8 mouse cellular contexts compared by ENCODE assay signal in the genomic region with DNA sequence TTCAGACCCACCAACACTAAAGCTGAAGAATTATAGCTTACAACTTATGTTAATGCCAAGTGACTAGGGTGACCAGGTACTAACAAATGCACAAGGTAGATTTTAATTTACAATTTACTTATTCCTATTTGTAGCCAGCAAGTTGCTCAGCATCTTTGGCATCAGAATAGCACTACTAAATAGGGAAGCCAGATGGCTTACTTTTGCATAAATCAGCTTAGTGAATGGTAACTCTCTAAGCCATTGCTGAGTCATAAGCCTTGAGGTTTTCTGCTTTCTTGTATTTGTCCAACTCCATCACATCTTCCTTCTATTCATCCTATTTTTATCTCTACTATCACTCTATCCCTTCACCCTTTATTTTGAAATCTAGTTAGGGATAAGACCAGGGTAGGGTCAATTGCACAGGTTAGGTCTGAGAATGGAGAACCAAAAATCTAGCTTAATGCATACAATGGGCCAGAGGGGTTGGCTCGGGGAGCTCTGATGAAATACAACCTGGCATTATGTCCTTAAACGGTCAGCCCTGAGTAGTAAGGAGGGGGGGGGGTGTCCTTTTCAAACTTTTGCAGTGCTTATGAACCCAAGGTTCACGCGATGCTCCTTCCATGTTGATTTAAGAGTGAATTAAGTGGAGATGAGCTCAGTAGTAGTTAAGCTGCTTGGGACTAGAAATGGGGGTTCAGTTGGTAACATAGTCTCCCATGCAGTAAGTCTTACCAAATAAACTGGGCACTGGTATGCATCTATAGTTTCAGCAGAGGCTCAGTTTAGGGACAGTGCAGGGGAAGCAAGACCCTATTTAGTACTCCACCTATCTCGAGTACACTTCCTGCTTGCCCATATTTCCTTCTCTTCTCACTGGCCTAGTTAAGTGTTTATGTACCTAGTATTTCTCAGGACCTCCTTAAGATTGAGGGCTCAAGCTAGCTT. TPM values are rescaled to one million over a fixed set of nuclear protein-coding genes. Genes with fewer than 3 reads are reported as not detected.
A peak's percentile ranks its signal among the peaks of the same experiment; 100 is the strongest.
DNase-seq lines count a peak whose midpoint lies in the region; ATAC-seq and TF ChIP-seq lines count a peak whose summit lies in the region.

No protein-coding gene starts in this region.

- H3K27ac ChIP-seq in layer of hippocampus, adult 2 months, result peak overlapping the region; percentile 46; the same call in 1 of the 2 replicates
- H3K27ac ChIP-seq in forebrain, postnatal 0 days (ENCODE audit: low read depth, low read length), result no peak overlapping the region
- peak overlapping the region; percentile 2; the same call in 1 of the 2 replicates for H3K27ac ChIP-seq in midbrain, embryonic 16.5 days (ENCODE audit: low read length)

- H3K4me3 ChIP-seq in layer of hippocampus, adult 2 months, result no peak overlapping the region
- no peak overlapping the region for H3K4me3 ChIP-seq in forebrain, postnatal 0 days (ENCODE audit: low read depth, low read length)
- no peak overlapping the region for H3K4me3 ChIP-seq in midbrain, embryonic 16.5 days (ENCODE audit: low read depth, low read length)

- no peaks in the 10 kb centered on the region for H3K4me1 ChIP-seq in forebrain, postnatal 0 days (ENCODE audit: insufficient read depth)
- peaks cover 6% of the 10 kb centered on the region for H3K4me1 ChIP-seq in midbrain, embryonic 16.5 days (ENCODE audit: control insufficient read depth, insufficient read depth, low read length)

- CTCF ChIA-PET in Patski (lab: Charles Lee), result interaction anchor here (1.2 to 7.7 kb wide), 3 partner anchors 90 to 103 kb away, joined by 3 to 54 read pairs (median 4); a partner anchor contains a TSS

- H3K27me3 ChIP-seq in Patski, result no peaks in the 10 kb centered on the region
- no peaks in the 10 kb centered on the region for H3K27me3 ChIP-seq in forebrain, postnatal 0 days (ENCODE audit: insufficient read depth, low read length)
- H3K27me3 ChIP-seq in midbrain, embryonic 16.5 days (ENCODE audit: control insufficient read depth, insufficient read depth, low read depth, low read length), result no peaks in the 10 kb centered on the region

- WGBS in forebrain, postnatal 0 days, result 31% methylated on average over 5 of the region's 5 CpGs
- WGBS in midbrain, embryonic 16.5 days, result 47% methylated on average over 5 of the region's 5 CpGs

- in situ Hi-C loops in Patski (cut with MboI; ENCODE audit: low pct_unique_long_range_greater_than_20kb), result no loop called here

- H3K4me2 ChIP-seq in forebrain, postnatal 0 days (ENCODE audit: low read depth), result no peak overlapping the region
- no peak overlapping the region for H3K4me2 ChIP-seq in midbrain, embryonic 16.5 days (ENCODE audit: low read length)

- DNase-seq in layer of hippocampus, adult 2 months (ENCODE audit: low spot score in 2 of 2), result no peak
- no peak for DNase-seq in layer of hippocampus, adult 9-10 months (ENCODE audit: low spot score)
- no peak for DNase-seq in Patski (ENCODE audit: low read depth, low spot score)
- peak; percentile 55 for DNase-seq in forebrain, postnatal 0 days
- DNase-seq in T-cell, adult 2 months (ENCODE audit: low spot score), result no peak
- no peak for DNase-seq in adrenal gland, postnatal 14 days

- H3K9ac ChIP-seq in forebrain, postnatal 0 days, result no peak overlapping the region
- no peak overlapping the region for H3K9ac ChIP-seq in midbrain, embryonic 16.5 days (ENCODE audit: low read depth, low read length)

- peak; percentile 48 for TF ChIP-seq CTCF in layer of hippocampus, adult 2 months (conservative IDR thresholded peaks at IDR 0.05)
- TF ChIP-seq CTCF in Patski (IDR thresholded peaks at IDR 0.05), result no peak
- peak; percentile 12; the same call in 1 of the 2 replicates for TF ChIP-seq CTCF in forebrain, postnatal 0 days (IDR thresholded peaks at IDR 0.05; ENCODE audit: low read depth)

- ATAC-seq in Patski, result peak; percentile 47
- ATAC-seq in forebrain, postnatal 0 days, result peak; percentile 46; the same call in 1 of the 2 replicates
- ATAC-seq in midbrain, embryonic 16.5 days, result no peak
- ATAC-seq in inflammation-experienced regulatory T-cells, adult 6 months, result no peak

- POLR2A ChIA-PET in Patski (lab: Charles Lee), result interaction anchor here (0.9 to 1.3 kb wide), 7 partner anchors 7 to 131 kb away, joined by 3 to 6 read pairs (median 4); a partner anchor contains a TSS

- peaks cover 63% of the 10 kb centered on the region for H3K36me3 ChIP-seq in forebrain, postnatal 0 days (ENCODE audit: insufficient read depth)
- H3K36me3 ChIP-seq in midbrain, embryonic 16.5 days (ENCODE audit: control insufficient read depth, insufficient read depth, low read length), result peaks cover 23% of the 10 kb centered on the region

- H3K9me3 ChIP-seq in forebrain, postnatal 0 days (ENCODE audit: low read length), result no peaks in the 10 kb centered on the region
- no peaks in the 10 kb centered on the region for H3K9me3 ChIP-seq in midbrain, embryonic 16.5 days (replicated peaks; ENCODE audit: control insufficient read depth, low read length, poor library complexity, severe bottlenecking)

RNA-seq across cellular contexts. Expression of a gene that starts 8.1 kb away (rescaled TPM):
- total RNA-seq in layer of hippocampus, adult 2 months (2021), result 100 to 1,000 TPM; 172 to 195 TPM
- polyA plus RNA-seq in Patski (2021), result 181 TPM
- 125 and 145 TPM in 2 replicates for total RNA-seq in forebrain, postnatal 0 days (2014; rRNA removed)
- polyA plus RNA-seq in forebrain, postnatal 0 days (2015; fragmentation: Nextera tagmentation; extraction: Ambion mirVana), result 222 and 246 TPM in 2 replicates
- polyA plus RNA-seq in midbrain, embryonic 16.5 days (2015; fragmentation: Nextera tagmentation; extraction: Ambion mirVana), result 348 and 379 TPM in 2 replicates
- 257 TPM in 2 replicates for total RNA-seq in adrenal gland, postnatal 14 days (2021)
- 100 to 1,000 TPM; 217 to 228 (median 219) TPM for polyA plus RNA-seq in inflammation-experienced regulatory T-cells, adult 6 months (2017; shearing (Covaris generic))

RNA-seq across cellular contexts. Expression of a gene that starts 17.1 kb away (rescaled TPM):
- 10 to 100 TPM; 24.2 to 30.3 TPM for total RNA-seq in layer of hippocampus, adult 2 months (2021)
- 36.3 TPM for polyA plus RNA-seq in Patski (2021)
- 11.9 and 25.3 TPM in 2 replicates for total RNA-seq in forebrain, postnatal 0 days (2014; rRNA removed)
- 7.5 and 9.9 TPM in 2 replicates for polyA plus RNA-seq in forebrain, postnatal 0 days (2015; fragmentation: Nextera tagmentation; extraction: Ambion mirVana)
- polyA plus RNA-seq in midbrain, embryonic 16.5 days (2015; fragmentation: Nextera tagmentation; extraction: Ambion mirVana), result 14.3 and 15.2 TPM in 2 replicates
- total RNA-seq in adrenal gland, postnatal 14 days (2021), result 38.0 and 50.4 TPM in 2 replicates
- 1 to 10 TPM; 5.6 to 6.5 (median 5.9) TPM for polyA plus RNA-seq in inflammation-experienced regulatory T-cells, adult 6 months (2017; shearing (Covaris generic))

RNA-seq across cellular contexts. Expression of a gene that starts 40.8 kb away (rescaled TPM):
- 10 to 100 TPM; 11.5 to 12.5 TPM for total RNA-seq in layer of hippocampus, adult 2 months (2021)
- polyA plus RNA-seq in Patski (2021), result 189 TPM
- total RNA-seq in forebrain, postnatal 0 days (2014; rRNA removed), result 10.3 and 11.8 TPM in 2 replicates
- polyA plus RNA-seq in forebrain, postnatal 0 days (2015; fragmentation: Nextera tagmentation; extraction: Ambion mirVana), result 21.3 and 27.1 TPM in 2 replicates
- polyA plus RNA-seq in midbrain, embryonic 16.5 days (2015; fragmentation: Nextera tagmentation; extraction: Ambion mirVana), result 15.3 and 16.0 TPM in 2 replicates
- total RNA-seq in adrenal gland, postnatal 14 days (2021), result 104 and 113 TPM in 2 replicates
- 100 to 1,000 TPM; 338 to 440 (median 338) TPM for polyA plus RNA-seq in inflammation-experienced regulatory T-cells, adult 6 months (2017; shearing (Covaris generic))

RNA-seq across cellular contexts. Expression of a gene that starts 51.0 kb away (rescaled TPM):
- 1 to 10 TPM; 3.9 to 4.6 TPM for total RNA-seq in layer of hippocampus, adult 2 months (2021)
- 33.2 TPM for polyA plus RNA-seq in Patski (2021)
- total RNA-seq in forebrain, postnatal 0 days (2014; rRNA removed), result 12.7 and 17.1 TPM in 2 replicates
- polyA plus RNA-seq in forebrain, postnatal 0 days (2015; fragmentation: Nextera tagmentation; extraction: Ambion mirVana), result 11.6 and 13.1 TPM in 2 replicates
- polyA plus RNA-seq in midbrain, embryonic 16.5 days (2015; fragmentation: Nextera tagmentation; extraction: Ambion mirVana), result 12.0 and 16.4 TPM in 2 replicates
- 33.9 and 40.5 TPM in 2 replicates for total RNA-seq in adrenal gland, postnatal 14 days (2021)
- polyA plus RNA-seq in inflammation-experienced regulatory T-cells, adult 6 months (2017; shearing (Covaris generic)), result 10 to 100 TPM; 67.7 to 70.9 (median 69.7) TPM

Comparison
In these comparisons a context has a peak if more than half of its experiments do, and no peak if none do; other contexts are left out.
1. ATAC-seq: peak in Patski (single experiment) and forebrain, postnatal 0 days (single experiment); none in midbrain, embryonic 16.5 days (single experiment) and inflammation-experienced regulatory T-cells, adult 6 months (single experiment).